Comparison of ENCODE assay signal across 9 mouse cellular contexts in the genomic region with DNA sequence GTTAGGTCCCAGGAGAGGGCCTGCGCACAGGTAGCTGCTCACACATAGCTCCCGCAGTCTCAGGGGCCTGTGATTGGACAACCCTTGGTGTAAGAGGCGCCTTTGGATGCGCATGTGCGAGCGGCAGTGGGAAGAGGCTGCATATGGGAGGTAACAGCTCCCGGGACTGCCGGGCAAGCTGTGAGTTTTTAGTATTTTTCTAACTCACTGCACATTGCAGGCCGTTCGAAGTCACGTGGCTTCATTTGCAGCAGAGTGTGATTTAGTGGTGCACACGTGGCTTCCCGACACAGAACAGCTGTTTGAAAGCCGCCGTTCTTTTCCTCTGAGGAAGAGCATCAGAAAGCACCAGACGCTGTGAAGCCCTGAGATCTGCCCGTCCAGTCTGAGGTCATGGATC.
DNase-seq lines count a peak whose midpoint lies in the region; ATAC-seq and TF ChIP-seq lines count a peak whose summit lies in the region.
"Had no signal": no experiment of that assay in that cellular context is flagged by ENCODE, and none has a peak within 500 bp of the region (broad histone marks: within the 10 kb centered on the region; RNA-seq: fewer than 3 reads in every experiment).

No protein-coding gene starts in this region.

- ATAC-seq in hindbrain, embryonic 13.5 days (ENCODE audit: low FRiP score): peak; percentile 73
- ATAC-seq in neural tube, embryonic 15.5 days (ENCODE audit: low FRiP score): peak; percentile 93

- H3K9ac ChIP-seq in hindbrain, embryonic 13.5 days: no peak overlapping the region
- peak overlapping the region; percentile 39; the same call in 1 of the 2 replicates for H3K9ac ChIP-seq in neural tube, embryonic 15.5 days (replicated peaks)

- TF ChIP-seq POLR2A in thymus, adult 2 months (IDR thresholded peaks at IDR 0.05; ENCODE audit: control insufficient read depth, extremely low read depth, insufficient read depth, low read length, poor library complexity): no peak

- no peaks in the 10 kb centered on the region for H3K27me3 ChIP-seq in hindbrain, embryonic 13.5 days
- no peaks in the 10 kb centered on the region for H3K27me3 ChIP-seq in hindbrain, embryonic 10.5 days (ENCODE audit: insufficient read depth, poor library complexity, severe bottlenecking)
- no peaks in the 10 kb centered on the region for H3K27me3 ChIP-seq in neural tube, embryonic 15.5 days (replicated peaks)
- no peaks in the 10 kb centered on the region for H3K27me3 ChIP-seq in thymus, adult 2 months (ENCODE audit: control insufficient read depth, insufficient read depth, low read length)

- TF ChIP-seq CTCF in layer of hippocampus, adult 2 months (conservative IDR thresholded peaks at IDR 0.05): no peak
- no peak for TF ChIP-seq CTCF in thymus, adult 2 months (IDR thresholded peaks at IDR 0.05; ENCODE audit: borderline replicate concordance, control insufficient read depth, extremely low read depth, insufficient read depth, low read length, poor library complexity)

- no peaks in the 10 kb centered on the region for H3K9me3 ChIP-seq in hindbrain, embryonic 13.5 days
- no peaks in the 10 kb centered on the region for H3K9me3 ChIP-seq in hindbrain, embryonic 10.5 days
- no peaks in the 10 kb centered on the region for H3K9me3 ChIP-seq in neural tube, embryonic 15.5 days (replicated peaks)

- H3K27ac ChIP-seq in hindbrain, embryonic 13.5 days: peak overlapping the region; percentile 71; the same call in 1 of the 2 replicates
- no peak overlapping the region for H3K27ac ChIP-seq in hindbrain, embryonic 10.5 days
- H3K27ac ChIP-seq in layer of hippocampus, adult 2 months: peak overlapping the region; percentile 55; the same call in 1 of the 2 replicates
- H3K27ac ChIP-seq in neural tube, embryonic 15.5 days (replicated peaks): peak overlapping the region; percentile 69
- H3K27ac ChIP-seq in thymus, adult 2 months (ENCODE audit: control insufficient read depth, insufficient read depth, low read length): no peak overlapping the region

- H3K4me2 ChIP-seq in hindbrain, embryonic 13.5 days: peak overlapping the region; percentile 4; the same call in 1 of the 2 replicates
- peak overlapping the region; percentile 50 for H3K4me2 ChIP-seq in neural tube, embryonic 15.5 days

- H3K36me3 ChIP-seq in hindbrain, embryonic 13.5 days: no peaks in the 10 kb centered on the region
- H3K36me3 ChIP-seq in hindbrain, embryonic 10.5 days: no peaks in the 10 kb centered on the region
- H3K36me3 ChIP-seq in neural tube, embryonic 15.5 days: no peaks in the 10 kb centered on the region
- no peaks in the 10 kb centered on the region for H3K36me3 ChIP-seq in thymus, adult 2 months (ENCODE audit: control insufficient read depth, insufficient read depth, low read length)

- 68% methylated on average over 17 of the region's 17 CpGs for WGBS in hindbrain, embryonic 13.5 days
- 82% methylated on average over 17 of the region's 17 CpGs for WGBS in hindbrain, embryonic 10.5 days
- WGBS in neural tube, embryonic 15.5 days: 35% methylated on average over 17 of the region's 17 CpGs
- WGBS in thymus, adult 2 months: 96% methylated on average over 17 of the region's 17 CpGs

- no peak overlapping the region for H3K4me3 ChIP-seq in hindbrain, embryonic 13.5 days
- H3K4me3 ChIP-seq in hindbrain, embryonic 10.5 days: no peak overlapping the region
- no peak overlapping the region for H3K4me3 ChIP-seq in layer of hippocampus, adult 2 months
- H3K4me3 ChIP-seq in neural tube, embryonic 15.5 days (replicated peaks): peak overlapping the region; percentile 19
- H3K4me3 ChIP-seq in thymus, adult 2 months (ENCODE audit: control insufficient read depth, insufficient read depth, low read length): no peak overlapping the region
- H3K4me3 ChIP-seq: erythroblast, embryonic 14.5 days had no signal

- peaks cover 13% of the 10 kb centered on the region for H3K4me1 ChIP-seq in hindbrain, embryonic 13.5 days (replicated peaks)
- peaks cover 3% of the 10 kb centered on the region; the same call in 1 of the 2 replicates for H3K4me1 ChIP-seq in hindbrain, embryonic 10.5 days (replicated peaks)
- H3K4me1 ChIP-seq in neural tube, embryonic 15.5 days: peaks cover 14% of the 10 kb centered on the region
- 0 out of 2 replicates have a peak, but pooled peaks cover 4% of the 10 kb centered on the region for H3K4me1 ChIP-seq in thymus, adult 2 months (replicated peaks; ENCODE audit: control insufficient read depth, insufficient read depth, low read length)

- DNase-seq in hindbrain, embryonic 10.5 days (ENCODE audit: low spot score): no peak
- peak; percentile 72 for DNase-seq in cerebellum, adult 9-11 months
- DNase-seq in layer of hippocampus, adult 2 months (ENCODE audit: low spot score in 2 of 2): peak; percentile 41 to 60
- DNase-seq in spleen, postnatal 4 days (ENCODE audit: low spot score in 2 of 2): no peak
- no peak for DNase-seq in thymus, adult 2 months
- DNase-seq in c-Kit-positive CD71-positive TER-119-positive erythroid progenitor cells, embryonic 14.5 days (ENCODE audit: low spot score): no peak

Comparison
In these comparisons a context has a peak if more than half of its experiments do, and no peak if none do; other contexts are left out.
1. H3K27ac ChIP-seq: peak in hindbrain, embryonic 13.5 days (single experiment), layer of hippocampus, adult 2 months (single experiment) and neural tube, embryonic 15.5 days (single experiment); none in hindbrain, embryonic 10.5 days (single experiment) and thymus, adult 2 months (single experiment).
2. DNase-seq: peak in cerebellum, adult 9-11 months (single experiment) and layer of hippocampus, adult 2 months (2 of 2); none in hindbrain, embryonic 10.5 days (single experiment), spleen, postnatal 4 days (0 of 2), thymus, adult 2 months (single experiment) and c-Kit-positive CD71-positive TER-119-positive erythroid progenitor cells, embryonic 14.5 days (single experiment).